Comparison of ENCODE assay signal across 14 mouse cellular contexts in the genomic region with DNA sequence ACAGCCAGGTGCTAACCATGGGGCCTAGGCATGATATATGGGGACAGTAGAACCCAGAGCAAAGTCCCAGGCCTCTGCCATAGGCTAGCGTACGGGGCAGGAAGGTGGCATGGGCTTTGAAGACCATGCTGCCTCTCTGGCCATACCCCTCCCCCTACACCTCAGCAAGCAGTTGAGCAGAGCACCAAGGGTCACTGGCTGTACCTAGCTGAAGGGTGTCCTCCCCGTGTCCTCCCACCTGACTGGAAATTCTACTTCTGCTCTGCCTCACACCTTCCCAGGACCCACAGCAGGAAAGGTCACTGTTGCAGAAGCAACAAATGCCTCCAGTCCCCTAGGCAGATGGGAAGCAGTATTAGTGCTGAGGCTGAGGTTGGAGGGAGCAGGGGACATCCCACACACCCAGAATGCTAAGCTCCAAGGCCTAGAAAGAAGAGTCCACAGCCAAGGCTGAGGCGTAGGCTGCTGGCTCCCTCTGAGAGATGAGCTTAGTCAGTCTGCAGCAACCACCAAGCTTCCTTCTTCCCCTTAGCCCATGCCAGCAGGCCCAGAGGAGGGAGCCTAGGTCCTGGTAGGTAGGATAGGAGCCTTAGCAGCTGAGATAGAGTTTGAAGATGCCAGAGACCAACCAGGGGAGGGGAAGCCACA. TPM values are rescaled to one million over a fixed set of nuclear protein-coding genes. Genes with fewer than 3 reads are reported as not detected.
DNase-seq lines count a peak whose midpoint lies in the region; ATAC-seq and TF ChIP-seq lines count a peak whose summit lies in the region.
"Had no signal": no experiment of that assay in that cellular context is flagged by ENCODE, and none has a peak within 500 bp of the region (broad histone marks: within the 10 kb centered on the region; RNA-seq: fewer than 3 reads in every experiment).

No protein-coding gene starts in this region.

- peaks cover 27% of the 10 kb centered on the region for H3K4me1 ChIP-seq in embryonic facial prominence, embryonic 14.5 days (ENCODE audit: control insufficient read depth, insufficient read depth, low read length)
- peaks cover 66% of the 10 kb centered on the region for H3K4me1 ChIP-seq in liver, embryonic 15.5 days (replicated peaks)

- no peaks in the 10 kb centered on the region for H3K27me3 ChIP-seq in embryonic facial prominence, embryonic 14.5 days (replicated peaks; ENCODE audit: control insufficient read depth, insufficient read depth, low read length)
- no peaks in the 10 kb centered on the region for H3K27me3 ChIP-seq in liver, embryonic 15.5 days
- H3K27me3 ChIP-seq: Patski had no signal

- TF ChIP-seq CTCF in layer of hippocampus, adult 2 months (conservative IDR thresholded peaks at IDR 0.05) = no peak

- H3K27ac ChIP-seq in layer of hippocampus, adult 2 months = peak overlapping the region; percentile 91
- no peak overlapping the region for H3K27ac ChIP-seq in embryonic facial prominence, embryonic 14.5 days (replicated peaks; ENCODE audit: low read depth, low read length)
- H3K27ac ChIP-seq in liver, embryonic 15.5 days (replicated peaks) = peak overlapping the region; percentile 99

- peaks cover 33% of the 10 kb centered on the region for H3K36me3 ChIP-seq in embryonic facial prominence, embryonic 14.5 days (ENCODE audit: control insufficient read depth, insufficient read depth, low read length)
- peaks cover 36% of the 10 kb centered on the region for H3K36me3 ChIP-seq in liver, embryonic 15.5 days (replicated peaks)

- DNase-seq in frontal cortex, postnatal 25 days (ENCODE audit: low spot score in 2 of 2) = no peak
- no peak for DNase-seq in layer of hippocampus, adult 2 months (ENCODE audit: low spot score in 2 of 2)
- DNase-seq in layer of hippocampus, adult 9-11 months = no peak
- DNase-seq in embryonic facial prominence, embryonic 14.5 days (ENCODE audit: low spot score) = no peak
- DNase-seq in cerebellum, postnatal 14 days = no peak
- DNase-seq: adrenal gland, postnatal 36 days; cerebellum, adult 9-10 months; gastrocnemius, postnatal 25 days had no signal

- no peaks in the 10 kb centered on the region for H3K9me3 ChIP-seq in embryonic facial prominence, embryonic 14.5 days (ENCODE audit: control insufficient read depth, low read length)
- H3K9me3 ChIP-seq in liver, embryonic 15.5 days (replicated peaks) = no peaks in the 10 kb centered on the region

- peak; percentile 4; the same call in 1 of the 2 replicates for ATAC-seq in frontal cortex, adult (ENCODE audit: low TSS enrichment)
- ATAC-seq in embryonic facial prominence, embryonic 14.5 days (ENCODE audit: low read depth) = no peak
- no peak for ATAC-seq in liver, embryonic 15.5 days (ENCODE audit: insufficient read depth)
- ATAC-seq in inflammation-experienced regulatory T-cells, adult 6 months = no peak
- ATAC-seq: Patski had no signal

- H3K4me3 ChIP-seq in layer of hippocampus, adult 2 months = no peak overlapping the region
- H3K4me3 ChIP-seq in embryonic facial prominence, embryonic 14.5 days (ENCODE audit: low read depth, low read length) = no peak overlapping the region
- H3K4me3 ChIP-seq in liver, embryonic 15.5 days (replicated peaks) = peak overlapping the region; percentile 85; the same call in 1 of the 2 replicates

- no peak overlapping the region for H3K4me2 ChIP-seq in embryonic facial prominence, embryonic 14.5 days (ENCODE audit: low read depth, low read length)
- peak overlapping the region; percentile 96 for H3K4me2 ChIP-seq in liver, embryonic 15.5 days

- WGBS in embryonic facial prominence, embryonic 14.5 days = 85% methylated on average over 4 of the region's 4 CpGs
- 80% methylated on average over 4 of the region's 4 CpGs for WGBS in liver, embryonic 15.5 days (ENCODE audit: insufficient replicate concordance)

- 0 out of 2 replicates have a peak overlapping the region, but pooled peaks have one; percentile 93 for H3K9ac ChIP-seq in embryonic facial prominence, embryonic 14.5 days (ENCODE audit: low read depth, low read length)
- H3K9ac ChIP-seq in liver, embryonic 15.5 days = peak overlapping the region; percentile 91; the same call in 1 of the 2 replicates

RNA-seq across cellular contexts. Expression of gene Pfkl, which starts 4.0 kb away (rescaled TPM):
- 100 to 1,000 TPM; 232 to 233 TPM for total RNA-seq in layer of hippocampus, adult 2 months (2021)
- 87.0 and 114 TPM in 2 replicates for polyA plus RNA-seq in embryonic facial prominence, embryonic 14.5 days (2014; fragmentation: Nextera tagmentation; extraction: Ambion mirVana)
- 80.6 and 85.9 TPM in 2 replicates for polyA plus RNA-seq in liver, embryonic 15.5 days (2015; fragmentation: Nextera tagmentation; extraction: Ambion mirVana)
- polyA plus RNA-seq in inflammation-experienced regulatory T-cells, adult 6 months (2017; shearing (Covaris generic)) = 10 to 100 TPM; 58.9 to 60.6 (median 59.1) TPM

RNA-seq across cellular contexts. Expression of gene 1810043G02Rik, which starts 27.6 kb away (rescaled TPM):
- 10 to 100 TPM; 37.1 to 44.4 TPM for total RNA-seq in layer of hippocampus, adult 2 months (2021)
- 27.5 and 29.1 TPM in 2 replicates for polyA plus RNA-seq in embryonic facial prominence, embryonic 14.5 days (2014; fragmentation: Nextera tagmentation; extraction: Ambion mirVana)
- polyA plus RNA-seq in liver, embryonic 15.5 days (2015; fragmentation: Nextera tagmentation; extraction: Ambion mirVana) = 4.4 and 4.7 TPM in 2 replicates
- polyA plus RNA-seq in inflammation-experienced regulatory T-cells, adult 6 months (2017; shearing (Covaris generic)) = 1 to 10 TPM; 5.9 to 9.5 (median 7.7) TPM

RNA-seq across cellular contexts. Expression of gene Trpm2, which starts 35.6 kb away (rescaled TPM):
- 10 to 100 TPM; 37.4 to 41.5 TPM for total RNA-seq in layer of hippocampus, adult 2 months (2021)
- polyA plus RNA-seq in embryonic facial prominence, embryonic 14.5 days (2014; fragmentation: Nextera tagmentation; extraction: Ambion mirVana) = 0.41 and 1.4 TPM in 2 replicates
- 2.2 and 3.2 TPM in 2 replicates for polyA plus RNA-seq in liver, embryonic 15.5 days (2015; fragmentation: Nextera tagmentation; extraction: Ambion mirVana)
- under 1 TPM in 2 of 3 experiments, not detected in 1; 0.13 to 0.59 TPM for polyA plus RNA-seq in inflammation-experienced regulatory T-cells, adult 6 months (2017; shearing (Covaris generic))

RNA-seq across cellular contexts. Expression of gene Dnmt3l, which starts 35.8 kb away (rescaled TPM):
- total RNA-seq in layer of hippocampus, adult 2 months (2021) = not detected
- polyA plus RNA-seq in embryonic facial prominence, embryonic 14.5 days (2014; fragmentation: Nextera tagmentation; extraction: Ambion mirVana) = 0.25 TPM in 1 of 2 replicates, not detected in the other
- polyA plus RNA-seq in liver, embryonic 15.5 days (2015; fragmentation: Nextera tagmentation; extraction: Ambion mirVana) = not detected in 2 replicates
- polyA plus RNA-seq in inflammation-experienced regulatory T-cells, adult 6 months (2017; shearing (Covaris generic)) = not detected
- total RNA-seq: gastrocnemius, postnatal 25 days; midbrain, postnatal 0 days had no signal
- polyA plus RNA-seq: C2C12; midbrain, postnatal 0 days had no signal

RNA-seq across cellular contexts. Expression of gene Aire, which starts 37.5 kb away (rescaled TPM):
- under 1 TPM; 0.46 to 0.54 TPM for total RNA-seq in layer of hippocampus, adult 2 months (2021)
- polyA plus RNA-seq in embryonic facial prominence, embryonic 14.5 days (2014; fragmentation: Nextera tagmentation; extraction: Ambion mirVana) = 0.24 TPM in 1 of 2 replicates, not detected in the other
- polyA plus RNA-seq in liver, embryonic 15.5 days (2015; fragmentation: Nextera tagmentation; extraction: Ambion mirVana) = not detected in 2 replicates
- polyA plus RNA-seq in inflammation-experienced regulatory T-cells, adult 6 months (2017; shearing (Covaris generic)) = under 1 TPM in 2 of 3 experiments, not detected in 1; 0.23 to 0.34 TPM
- total RNA-seq: adrenal gland, postnatal 36 days; gastrocnemius, postnatal 25 days had no signal
- polyA plus RNA-seq: C2C12 had no signal
